Mouse (Mus musculus) c-Kit-positive CD71-negative TER-119-negative erythroid progenitor cells, embryonic 14.5 days (primary cell): ENCODE measurements at regions not wholly inside any gene's neighbourhood (a gene's known extent, or its start where the extent isn't known, plus 50 kb on each side); places are given as distances from the start of the nearest gene placed in this dataset.
"Not testable (repeated sequence)": the region's sequence is repeated elsewhere in the genome, so short reads cannot be mapped to it uniquely, and the experiment has no call there.

Experiments used
- DNase-seq: peaks from one replicate; pipeline ENCODE4 v3.0.0-alpha.2; 2013; ENCODE audit warnings: low read depth

GRCm38 (mm10) chr1:164744955-164745608, 51.4 kb upstream of the Dpt start:
- DNase-seq = no peak

- no peak for DNase-seq
Observed at GRCm38 (mm10) chr1:164744499-164744898, 51.9 kb upstream of the Dpt start.

GRCm38 (mm10) chr1:164742897-164743296, 53.5 kb upstream of the Dpt start:
- DNase-seq = not testable (repeated sequence)

GRCm38 (mm10) chr1:164735646-164736045, 60.8 kb upstream of the Dpt start:
- no peak for DNase-seq

GRCm38 (mm10) chr1:164733741-164734140, 62.7 kb upstream of the Dpt start:
- DNase-seq = no peak

GRCm38 (mm10) chr1:164722054-164722453, 74.4 kb upstream of the Dpt start:
- DNase-seq = no peak

- DNase-seq = no peak
Observed at GRCm38 (mm10) chr1:164714905-164715304, 81.5 kb upstream of the Dpt start.

- no peak for DNase-seq
Observed at GRCm38 (mm10) chr1:164713798-164714551, 82.5 kb upstream of the Dpt start.

GRCm38 (mm10) chr1:164712514-164712913, 83.9 kb upstream of the Dpt start:
- no peak for DNase-seq

GRCm38 (mm10) chr1:164704397-164705091, 91.9 kb upstream of the Dpt start:
- DNase-seq = no peak

GRCm38 (mm10) chr1:164703560-164704131, 92.8 kb upstream of the Dpt start:
- no peak for DNase-seq

GRCm38 (mm10) chr1:164690055-164690454, 106.4 kb upstream of the Dpt start:
- DNase-seq = no peak

- no peak for DNase-seq
Observed at GRCm38 (mm10) chr1:164689311-164689710, 107.1 kb upstream of the Dpt start.

GRCm38 (mm10) chr1:164684437-164684836, 112.0 kb upstream of the Dpt start:
- DNase-seq = no peak

GRCm38 (mm10) chr1:164683788-164684187, 112.7 kb upstream of the Dpt start:
- DNase-seq = no peak

GRCm38 (mm10) chr1:164682867-164683599, 113.4 kb upstream of the Dpt start:
- no peak for DNase-seq

GRCm38 (mm10) chr1:164682426-164682825, 114.0 kb upstream of the Dpt start:
- no peak for DNase-seq

GRCm38 (mm10) chr1:164681582-164681981, 114.9 kb upstream of the Dpt start:
- no peak for DNase-seq

- no peak for DNase-seq
Observed at GRCm38 (mm10) chr1:164678303-164678702, 118.1 kb upstream of the Dpt start.

GRCm38 (mm10) chr1:164652244-164652643, 144.2 kb upstream of the Dpt start:
- DNase-seq = no peak

GRCm38 (mm10) chr1:164637901-164638462, 158.5 kb upstream of the Dpt start:
- DNase-seq = no peak

GRCm38 (mm10) chr1:164631679-164632078, 164.8 kb upstream of the Dpt start:
- DNase-seq = no peak
